Mouse (Mus musculus) central nervous system, embryonic 18 days (tissue): ENCODE data around the gene Gdpd1. TPM values are rescaled to one million over a fixed set of nuclear protein-coding genes. Genes with fewer than 3 reads are reported as not detected.

Experiments used
- polyA plus RNA-seq: library from polyadenylated mRNA; depleted of rRNA; stranded (reverse); fragments of >200 nt; gene quantifications from 2 replicates; pipeline ENCODE4 v1.2.3, GENCODE M21; 2012; rRNA removed

Gene Gdpd1
- polyA plus RNA-seq: 76.3 and 77.6 TPM in 2 replicates

DNA sequence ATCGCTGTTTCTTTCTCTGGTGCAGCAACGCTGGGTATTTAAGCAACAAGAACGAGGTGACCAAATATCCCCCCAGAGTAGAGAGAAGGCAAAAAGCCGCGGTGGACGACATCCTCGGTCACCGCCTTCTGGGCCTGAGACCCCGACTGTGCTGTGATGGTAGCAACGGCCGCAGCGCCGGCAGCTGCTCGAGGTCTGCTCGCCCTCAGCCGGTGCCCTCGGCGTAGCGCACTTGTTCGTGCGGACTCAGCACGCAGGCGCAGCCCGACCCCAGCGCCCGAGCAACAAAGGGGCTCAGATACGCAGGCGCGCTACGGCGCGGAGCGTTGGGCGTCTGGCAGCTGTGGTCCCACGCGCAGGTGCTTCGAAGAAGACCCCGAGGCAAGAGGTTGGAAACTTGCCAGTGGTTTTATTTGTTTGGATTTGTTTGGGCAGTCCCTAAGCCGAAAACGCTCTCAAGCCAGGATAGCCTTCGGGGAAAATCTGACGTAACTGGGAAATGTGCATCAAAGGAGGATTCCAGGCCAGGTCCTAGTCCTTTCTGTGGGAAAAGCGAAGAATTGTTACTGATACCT is at the start of gene Gdpd1:
Gene Gdpd1 (minus strand): TSS at position 197 of the 575 bp plus-strand sequence.

DNA sequence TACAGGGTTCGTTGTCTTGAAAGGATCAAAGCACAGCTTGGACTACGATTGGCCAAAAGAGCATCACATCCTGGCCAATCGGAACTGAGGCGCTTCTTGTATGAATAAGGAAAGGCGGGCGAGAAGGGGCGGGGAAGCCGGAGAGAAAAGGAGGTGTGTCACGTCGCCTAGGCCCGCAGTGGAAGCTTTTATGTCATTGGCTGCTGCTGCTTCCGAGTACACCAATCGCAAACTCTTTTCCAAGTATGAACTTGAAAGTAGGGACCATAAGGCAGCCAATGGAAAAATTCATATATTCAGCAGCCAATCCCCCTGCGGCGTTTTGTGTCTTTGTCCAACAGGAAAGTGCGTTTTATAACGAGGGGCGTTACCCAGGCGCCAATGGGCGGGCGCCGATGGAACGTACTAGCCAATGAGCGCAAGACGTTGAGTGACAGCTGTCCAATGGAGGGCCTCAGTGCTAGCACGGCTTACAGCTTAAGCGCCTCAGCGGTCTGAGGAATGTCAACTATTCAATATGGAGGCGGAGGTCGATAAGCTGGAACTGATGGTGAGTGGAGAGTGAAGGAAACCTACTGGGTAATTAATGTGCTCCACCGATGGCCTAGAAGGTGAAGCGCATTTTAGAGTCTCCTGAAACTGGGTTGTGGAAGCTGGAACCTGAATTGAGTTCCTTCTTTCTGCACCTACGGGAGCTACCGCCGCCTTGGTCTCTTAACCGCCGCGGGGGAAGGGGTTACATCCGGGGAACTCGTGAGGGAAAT is 35.1 kb upstream of the Gdpd1 start, which contains the start of gene Ska2:
Gene Ska2 (plus strand): TSS at position 480 of the 764 bp plus-strand sequence.

DNA sequence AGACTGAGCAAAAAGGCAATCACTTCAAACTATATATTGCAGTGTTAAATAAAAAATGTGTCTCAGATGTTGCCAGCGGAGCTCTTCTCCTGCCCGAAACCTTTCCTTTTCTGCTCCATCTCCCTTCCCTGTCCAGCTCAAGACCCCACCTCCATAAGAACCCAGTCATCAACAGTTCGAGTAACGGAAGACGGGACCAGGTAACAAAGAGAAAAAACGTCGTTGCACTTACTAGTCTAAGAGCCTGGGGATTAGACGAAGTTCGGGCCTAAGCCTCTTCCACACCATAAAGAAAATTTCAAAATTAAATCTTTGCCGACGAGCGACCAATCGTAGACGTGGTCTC is 34.5 kb upstream of the Gdpd1 start, which contains the start of gene Prr11:
Gene Prr11 (minus strand): TSS at position 300 of the 346 bp plus-strand sequence.

DNA sequence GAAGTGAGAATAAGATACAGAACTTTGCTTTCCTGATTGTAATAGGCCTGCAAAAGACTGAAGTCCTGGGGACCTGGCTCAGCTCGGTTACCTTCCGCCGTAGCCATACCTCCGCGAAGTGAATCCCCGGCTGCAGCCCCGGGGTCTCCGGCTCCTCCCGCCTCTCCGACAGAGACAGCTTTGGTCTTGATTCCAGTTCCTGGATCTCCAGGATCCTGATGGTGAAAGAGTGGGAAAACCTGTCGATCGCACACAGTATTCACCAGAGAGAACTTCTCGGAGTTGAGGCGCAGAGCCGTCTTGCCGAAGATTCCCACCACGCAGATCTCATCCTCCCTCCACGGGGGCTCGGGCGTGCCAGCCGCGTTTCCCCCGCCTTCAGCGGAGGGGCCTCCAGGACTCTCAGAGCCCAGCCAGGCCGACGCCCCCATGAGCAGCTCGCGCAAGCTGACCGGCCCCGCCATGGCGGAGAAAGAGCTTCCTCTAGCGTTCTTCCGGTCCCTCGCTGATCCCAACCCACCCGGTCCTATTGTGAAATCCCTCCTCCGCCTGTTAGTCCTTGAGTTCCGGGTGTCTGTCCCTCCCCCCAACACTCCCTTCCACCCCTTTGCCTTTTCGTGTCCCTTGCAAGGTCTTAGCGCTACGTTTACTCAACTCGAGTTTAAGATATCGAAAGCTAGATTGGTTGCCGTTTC is 12.6 kb upstream of the Gdpd1 start, which contains the start of gene Smg8:
Gene Smg8 (minus strand): TSS at position 485 of the 695 bp plus-strand sequence.

DNA sequence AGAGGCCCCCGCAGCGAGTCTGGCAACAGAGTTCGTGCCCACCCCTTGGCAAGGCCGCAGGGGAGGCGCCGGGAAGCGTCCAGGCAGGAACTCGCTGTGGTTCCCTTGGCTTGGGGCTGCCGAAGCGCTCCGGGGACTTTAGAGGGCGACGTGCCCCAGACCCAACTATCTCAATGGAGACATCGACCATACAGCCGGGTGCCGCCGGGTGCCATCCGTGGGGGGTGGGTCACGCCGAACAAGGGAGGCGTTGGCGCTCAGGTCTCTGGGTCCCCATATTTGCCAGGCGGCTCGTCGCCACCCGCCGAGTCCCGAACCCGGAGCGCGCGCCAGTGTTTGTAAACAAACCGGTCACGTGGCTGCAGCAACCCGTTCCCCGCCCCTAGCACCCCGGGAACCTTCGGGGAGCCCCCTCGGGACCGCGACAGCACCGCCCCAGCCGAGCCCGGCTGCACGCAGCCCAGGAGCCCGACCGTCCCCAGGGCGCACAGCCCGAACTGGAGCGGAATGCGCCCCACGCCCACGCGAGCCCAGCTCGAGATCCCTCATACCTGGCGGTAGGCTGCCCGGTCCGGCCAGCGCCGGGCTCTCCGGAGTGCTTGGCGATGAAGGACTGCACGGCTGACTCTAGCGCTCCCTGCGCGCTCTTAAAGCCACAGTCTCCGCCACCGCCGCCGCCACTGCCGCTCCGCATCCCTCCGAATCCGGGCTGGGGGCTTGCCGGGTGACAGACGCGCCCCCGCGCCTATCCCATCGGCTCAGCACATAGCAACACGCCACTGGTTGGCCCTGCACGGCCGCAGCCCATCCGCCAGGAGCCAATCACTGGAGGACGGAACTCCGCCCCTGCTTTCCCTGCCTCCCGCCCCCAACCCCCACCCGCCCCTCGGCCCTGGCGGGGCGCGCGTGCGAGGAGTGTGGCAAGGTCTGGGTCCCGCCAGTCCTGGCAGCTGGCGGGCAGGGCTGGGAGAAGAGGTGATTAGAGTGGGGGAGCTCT is 80.5 kb downstream of the Gdpd1 start, which contains the start of gene Ypel2:
Gene Ypel2 (minus strand): TSS at position 667 of the 997 bp plus-strand sequence.

Other genes with a start within 250 kb of the Gdpd1 start
- gene Ypel2, start 80.4 kb downstream of the Gdpd1 start, polyA plus RNA-seq: 5.2 and 5.8 TPM in 2 replicates
- gene Smg8, start 12.7 kb upstream of the Gdpd1 start, polyA plus RNA-seq: 18.3 and 18.8 TPM in 2 replicates
- gene Prr11, start 34.6 kb upstream of the Gdpd1 start, polyA plus RNA-seq: 3.2 and 3.7 TPM in 2 replicates
- 39.4 and 41.0 TPM in 2 replicates for gene Ska2, start 35.2 kb upstream of the Gdpd1 start, polyA plus RNA-seq
- 55.6 and 56.1 TPM in 2 replicates for gene Trim37, start 53.0 kb upstream of the Gdpd1 start, polyA plus RNA-seq